8 mouse cellular contexts compared by ENCODE assay signal in genomic region chr17:31929844-31930715, GRCm38 (mm10).
A peak's percentile ranks its signal among the peaks of the same experiment; 100 is the strongest.
DNase-seq lines count a peak whose midpoint lies in the region; ATAC-seq and TF ChIP-seq lines count a peak whose summit lies in the region.
"Had no signal": no experiment of that assay in that cellular context is flagged by ENCODE, and none has a peak within 500 bp of the region (broad histone marks: within the 10 kb centered on the region; RNA-seq: fewer than 3 reads in every experiment).

No protein-coding gene starts in this region.

- no peak for DNase-seq in lung, postnatal 36 days
- DNase-seq in embryonic facial prominence, embryonic 11.5 days (ENCODE audit: low spot score), result no peak
- no peak for DNase-seq in left cerebral cortex, postnatal 25 days (ENCODE audit: low spot score in 2 of 2)
- no peak for DNase-seq in thymus, postnatal 4 days
- DNase-seq: cerebellum, postnatal 36 days had no signal

- H3ac ChIP-seq in myocyte (ENCODE audit: control insufficient read depth, insufficient read length), result no peak overlapping the region

- no peak overlapping the region for H3K9ac ChIP-seq in lung, embryonic 15.5 days
- no peak overlapping the region for H3K9ac ChIP-seq in embryonic facial prominence, embryonic 11.5 days (replicated peaks; ENCODE audit: low read length)
- no peak overlapping the region for H3K9ac ChIP-seq in intestine, postnatal 0 days (ENCODE audit: low read depth, low read length)

- H3K9me3 ChIP-seq in lung, embryonic 15.5 days, result no peaks in the 10 kb centered on the region
- no peaks in the 10 kb centered on the region for H3K9me3 ChIP-seq in embryonic facial prominence, embryonic 11.5 days (replicated peaks; ENCODE audit: control insufficient read depth, low read length)
- H3K9me3 ChIP-seq in intestine, postnatal 0 days (ENCODE audit: control insufficient read depth), result no peaks in the 10 kb centered on the region

- no peak for TF ChIP-seq CTCF in intestine, postnatal 0 days (IDR thresholded peaks at IDR 0.05; ENCODE audit: low read depth)

- no peak overlapping the region for H3K4me2 ChIP-seq in lung, embryonic 15.5 days
- H3K4me2 ChIP-seq in embryonic facial prominence, embryonic 11.5 days (ENCODE audit: low read depth, low read length), result no peak overlapping the region
- no peak overlapping the region for H3K4me2 ChIP-seq in intestine, postnatal 0 days (replicated peaks; ENCODE audit: low read depth)
- H3K4me2 ChIP-seq in myocyte (ENCODE audit: low read depth), result peak overlapping the region; percentile 59

- intact Hi-C loops in left cerebral cortex, postnatal 25 days (cut with DNase I), result loop anchor here (5.0 kb wide), 1 partner anchor 73 kb away; the partner anchor contains the start of gene Sik1

- H3K79me2 ChIP-seq in myocyte (ENCODE audit: control insufficient read depth, insufficient read depth), result no peaks in the 10 kb centered on the region

- H3K27ac ChIP-seq in lung, embryonic 15.5 days, result no peak overlapping the region
- no peak overlapping the region for H3K27ac ChIP-seq in embryonic facial prominence, embryonic 11.5 days (replicated peaks; ENCODE audit: low read depth, low read length)
- H3K27ac ChIP-seq in intestine, postnatal 0 days (ENCODE audit: low read depth, low read length), result no peak overlapping the region

- peaks cover 25% of the 10 kb centered on the region for H3K4me1 ChIP-seq in lung, embryonic 15.5 days
- no peaks in the 10 kb centered on the region; the same call in 1 of the 2 replicates for H3K4me1 ChIP-seq in embryonic facial prominence, embryonic 11.5 days (ENCODE audit: control insufficient read depth, insufficient read depth, low read length)
- H3K4me1 ChIP-seq in intestine, postnatal 0 days (replicated peaks; ENCODE audit: control insufficient read depth, insufficient read depth, low read length), result no peaks in the 10 kb centered on the region

- no peak for TF ChIP-seq POLR2A in myocyte (IDR thresholded peaks at IDR 0.05; ENCODE audit: insufficient read length, low read depth)

- 63% methylated on average over 13 of the region's 13 CpGs for WGBS in lung, embryonic 15.5 days
- 57% methylated on average over 13 of the region's 13 CpGs for WGBS in embryonic facial prominence, embryonic 11.5 days
- 73% methylated on average over 13 of the region's 13 CpGs for WGBS in intestine, postnatal 0 days

- peak; percentile 37; the same call in 1 of the 2 replicates for ATAC-seq in lung, embryonic 15.5 days (ENCODE audit: borderline replicate concordance, extremely low read depth, low FRiP score, low TSS enrichment)
- 0 out of 2 replicates have a peak, but pooled peaks have one; percentile 56 for ATAC-seq in embryonic facial prominence, embryonic 11.5 days (replicated peaks; ENCODE audit: insufficient number of reproducible peaks, low FRiP score, low TSS enrichment, low read depth)
- 0 out of 2 replicates have a peak, but pooled peaks have one; percentile 10 for ATAC-seq in intestine, postnatal 0 days

- no peaks in the 10 kb centered on the region for H3K36me3 ChIP-seq in lung, embryonic 15.5 days
- H3K36me3 ChIP-seq in embryonic facial prominence, embryonic 11.5 days (replicated peaks; ENCODE audit: control insufficient read depth, insufficient read depth, low read depth, low read length), result no peaks in the 10 kb centered on the region
- no peaks in the 10 kb centered on the region for H3K36me3 ChIP-seq in intestine, postnatal 0 days (ENCODE audit: control insufficient read depth, insufficient read depth)
- H3K36me3 ChIP-seq in myocyte (ENCODE audit: control insufficient read depth, insufficient read depth), result no peaks in the 10 kb centered on the region

- H3K4me3 ChIP-seq in lung, embryonic 15.5 days, result no peak overlapping the region
- no peak overlapping the region for H3K4me3 ChIP-seq in embryonic facial prominence, embryonic 11.5 days (ENCODE audit: low read depth, low read length)
- no peak overlapping the region for H3K4me3 ChIP-seq in intestine, postnatal 0 days (ENCODE audit: low read depth, low read length)
- no peak overlapping the region for H3K4me3 ChIP-seq in myocyte

- no peaks in the 10 kb centered on the region for H3K27me3 ChIP-seq in lung, embryonic 15.5 days
- no peaks in the 10 kb centered on the region for H3K27me3 ChIP-seq in embryonic facial prominence, embryonic 11.5 days (ENCODE audit: control insufficient read depth, insufficient read depth, low read length)
- H3K27me3 ChIP-seq in intestine, postnatal 0 days (replicated peaks; ENCODE audit: control insufficient read depth, insufficient read depth, low read length), result no peaks in the 10 kb centered on the region
- H3K27me3 ChIP-seq in myocyte (ENCODE audit: control insufficient read depth, insufficient read depth, insufficient read length), result no peaks in the 10 kb centered on the region

TF ChIP-seq in myocyte, 11 proteins besides CTCF, POLR2A, EP300 and RAD21:
- no peak for TF ChIP-seq E2F4 (IDR thresholded peaks at IDR 0.05; ENCODE audit: insufficient read depth)
- TF ChIP-seq SRF (IDR thresholded peaks at IDR 0.05; ENCODE audit: control insufficient read depth, insufficient read length, low read depth), result peak; percentile 99
- TF ChIP-seq MYOG (IDR thresholded peaks at IDR 0.05; ENCODE audit: control insufficient read depth in 1 of 3, insufficient read depth in 1 of 3, insufficient read length in 2 of 3, low read depth in 2 of 3), result peak; percentile 86 to 95 (median 86)
- peak; percentile 71 to 94 (median 88) for TF ChIP-seq MYOD1 (IDR thresholded peaks at IDR 0.05; ENCODE audit: control insufficient read depth in 1 of 3, insufficient read length in 2 of 3, low read depth in 2 of 3)
- no peak for TF ChIP-seq MAX (IDR thresholded peaks at IDR 0.05; ENCODE audit: low read depth)
- no peak for TF ChIP-seq USF1 (IDR thresholded peaks at IDR 0.05; ENCODE audit: low read depth)
- TF ChIP-seq POLR2AphosphoS2 (IDR thresholded peaks at IDR 0.05; ENCODE audit: insufficient read length, low read depth), result no peak
- peak; percentile 71 for TF ChIP-seq TCF12 (IDR thresholded peaks at IDR 0.05; ENCODE audit: insufficient read depth, poor library complexity, severe bottlenecking)
- peak; percentile 21 for TF ChIP-seq TCF3 (IDR thresholded peaks at IDR 0.05; ENCODE audit: insufficient read length, low read depth)
- TF ChIP-seq CEBPB (IDR thresholded peaks at IDR 0.05; ENCODE audit: insufficient read depth, poor library complexity, severe bottlenecking), result 0 out of 2 replicates have a peak, but pooled peaks have one; percentile 25
- no peak for TF ChIP-seq REST (IDR thresholded peaks at IDR 0.05; ENCODE audit: insufficient read depth, insufficient read length)
